Mouse (Mus musculus): ENCODE results near the gene Ltbr. TPM values are rescaled to one million over a fixed set of nuclear protein-coding genes. Genes with fewer than 3 reads are reported as not detected.

The Ltbr gene
- total and polyA plus RNA-seq, 2 experiments from 2014 or later, result 38.3 to 76.7 TPM

- Histone ChIP-seq H3K36me3 (replicated peaks; ENCODE audit: control insufficient read depth, insufficient read depth, low read length) (no peaks in the 10 kb centered on the region), H3K9me3 (replicated peaks; ENCODE audit: control insufficient read depth, low read length) (no peaks in the 10 kb centered on the region), H3K4me2 (ENCODE audit: low read depth, low read length) (no peak overlapping the region), H3K9ac (replicated peaks; ENCODE audit: low read depth, low read length) (no peak overlapping the region), H3K27ac (ENCODE audit: low read depth) (no peak overlapping the region), H3K27me3 (ENCODE audit: control insufficient read depth, insufficient read depth, low read length) (no peaks in the 10 kb centered on the region), H3K4me1 (ENCODE audit: control insufficient read depth, insufficient read depth) (peaks cover 4% of the 10 kb centered on the region; the same call in 1 of the 2 replicates), H3K4me3 (ENCODE audit: low read depth, low read length) (no peak overlapping the region)
- 82% methylated on average over 2 of the region's 2 CpGs for WGBS
- ATAC-seq (ENCODE audit: insufficient read depth, low read depth) (no peak), DNase-seq (ENCODE audit: low spot score) (no peak)
- TF ChIP-seq CTCF (IDR thresholded peaks at IDR 0.05; ENCODE audit: low read depth), result no peak
- TF ChIP-seq EP300 (IDR thresholded peaks at IDR 0.05; ENCODE audit: low read depth), result no peak
Observed at GRCm38 (mm10) chr6:125334356-125334755, 20.7 kb upstream of the Ltbr start.

GRCm38 (mm10) chr6:125333112-125333899 is 19.6 kb upstream of the Ltbr start:
- Histone ChIP-seq H3K27me3 (ENCODE audit: control insufficient read depth, insufficient read depth, low read length) (no peaks in the 10 kb centered on the region), H3K9me3 (replicated peaks; ENCODE audit: control insufficient read depth, low read length) (no peaks in the 10 kb centered on the region), H3K36me3 (replicated peaks; ENCODE audit: control insufficient read depth, insufficient read depth, low read length) (no peaks in the 10 kb centered on the region), H3K4me1 (ENCODE audit: control insufficient read depth, insufficient read depth) (peaks cover 4% of the 10 kb centered on the region; the same call in 1 of the 2 replicates), H3K4me3 (ENCODE audit: low read depth, low read length) (no peak overlapping the region), H3K9ac (replicated peaks; ENCODE audit: low read depth, low read length) (no peak overlapping the region), H3K4me2 (ENCODE audit: low read depth, low read length) (no peak overlapping the region), H3K27ac (ENCODE audit: low read depth) (no peak overlapping the region)
- ATAC-seq (ENCODE audit: insufficient read depth, low read depth) (no peak), DNase-seq (ENCODE audit: low spot score) (no peak)
- TF ChIP-seq EP300 (IDR thresholded peaks at IDR 0.05; ENCODE audit: low read depth) (no peak), CTCF (IDR thresholded peaks at IDR 0.05; ENCODE audit: low read depth) (no peak)
- 69% methylated on average over 14 of the region's 14 CpGs for WGBS

- Histone ChIP-seq H3K4me3 (ENCODE audit: low read depth, low read length) (peak overlapping the region; percentile 61), H3K9ac (replicated peaks; ENCODE audit: low read depth, low read length) (peak overlapping the region; percentile 61), H3K27me3 (ENCODE audit: control insufficient read depth, insufficient read depth, low read length) (no peaks in the 10 kb centered on the region), H3K27ac (ENCODE audit: low read depth) (peak overlapping the region; percentile 72), H3K4me1 (ENCODE audit: control insufficient read depth, insufficient read depth) (peaks cover 4% of the 10 kb centered on the region; the same call in 1 of the 2 replicates), H3K36me3 (replicated peaks; ENCODE audit: control insufficient read depth, insufficient read depth, low read length) (no peaks in the 10 kb centered on the region), H3K4me2 (ENCODE audit: low read depth, low read length) (peak overlapping the region; percentile 89), H3K9me3 (replicated peaks; ENCODE audit: control insufficient read depth, low read length) (no peaks in the 10 kb centered on the region)
- peak; percentile 85 for DNase-seq (ENCODE audit: low spot score)
- peak; percentile 94 for ATAC-seq (ENCODE audit: insufficient read depth, low read depth)
- TF ChIP-seq EP300 (IDR thresholded peaks at IDR 0.05; ENCODE audit: low read depth) (no peak), CTCF (IDR thresholded peaks at IDR 0.05; ENCODE audit: low read depth) (no peak)
- under 1% methylated on average over 39 of the region's 39 CpGs for WGBS
Observed at GRCm38 (mm10) chr6:125330626-125331326, 17.1 kb upstream of the Ltbr start.

- no peak overlapping the region for H3K4me3 ChIP-seq (ENCODE audit: low read depth, low read length)
- DNase-seq (ENCODE audit: low spot score) (no peak), ATAC-seq (ENCODE audit: insufficient read depth, low read depth) (no peak)
- TF ChIP-seq CTCF (IDR thresholded peaks at IDR 0.05; ENCODE audit: low read depth), result peak; percentile 35
- no peak for TF ChIP-seq EP300 (IDR thresholded peaks at IDR 0.05; ENCODE audit: low read depth)
- H3K36me3 ChIP-seq (replicated peaks; ENCODE audit: control insufficient read depth, insufficient read depth, low read length), result no peaks in the 10 kb centered on the region
- H3K4me2 ChIP-seq (ENCODE audit: low read depth, low read length), result no peak overlapping the region
- no peak overlapping the region for H3K27ac ChIP-seq (ENCODE audit: low read depth)
- H3K4me1 ChIP-seq (ENCODE audit: control insufficient read depth, insufficient read depth), result peaks cover 7% of the 10 kb centered on the region
- no peaks in the 10 kb centered on the region for H3K27me3 ChIP-seq (ENCODE audit: control insufficient read depth, insufficient read depth, low read length)
- H3K9ac ChIP-seq (replicated peaks; ENCODE audit: low read depth, low read length), result no peak overlapping the region
- no peaks in the 10 kb centered on the region for H3K9me3 ChIP-seq (replicated peaks; ENCODE audit: control insufficient read depth, low read length)
- 77% methylated on average over 5 of the region's 5 CpGs for WGBS
Observed at GRCm38 (mm10) chr6:125328243-125328642, 14.6 kb upstream of the Ltbr start.

- Histone ChIP-seq H3K4me3 (ENCODE audit: low read depth, low read length) (no peak overlapping the region), H3K27me3 (ENCODE audit: control insufficient read depth, insufficient read depth, low read length) (peaks cover 25% of the 10 kb centered on the region), H3K36me3 (replicated peaks; ENCODE audit: control insufficient read depth, insufficient read depth, low read length) (no peaks in the 10 kb centered on the region), H3K27ac (ENCODE audit: low read depth) (no peak overlapping the region), H3K9me3 (replicated peaks; ENCODE audit: control insufficient read depth, low read length) (no peaks in the 10 kb centered on the region), H3K4me1 (ENCODE audit: control insufficient read depth, insufficient read depth) (peaks cover 9% of the 10 kb centered on the region), H3K9ac (replicated peaks; ENCODE audit: low read depth, low read length) (no peak overlapping the region), H3K4me2 (ENCODE audit: low read depth, low read length) (no peak overlapping the region)
- DNase-seq (ENCODE audit: low spot score), result no peak
- TF ChIP-seq EP300 (IDR thresholded peaks at IDR 0.05; ENCODE audit: low read depth) (no peak), CTCF (IDR thresholded peaks at IDR 0.05; ENCODE audit: low read depth) (no peak)
- 24% methylated on average over 6 of the region's 6 CpGs for WGBS
- ATAC-seq (ENCODE audit: insufficient read depth, low read depth), result 0 out of 2 replicates have a peak, but pooled peaks have one; percentile 34
Observed at GRCm38 (mm10) chr6:125325337-125325736, 11.7 kb upstream of the Ltbr start.

Data from heart, postnatal 0 days (tissue).